Mouse (Mus musculus) hindbrain, embryonic 13.5 days (tissue): ENCODE measurements at regions not wholly inside any gene's neighbourhood (a gene's known extent, or its start where the extent isn't known, plus 50 kb on each side); places are given as distances from the start of the nearest gene placed in this dataset.

Experiments
- ATAC-seq: fragments of 200-750 bp; cut with Nextera tagmentation; 2 replicates; pipeline ENCODE4 v1.8.0; 2017; ENCODE audit warnings: moderate TSS enrichment; ENCODE audit not compliant: low FRiP score
- H3K27ac ChIP-seq: fragments of 300-500 bp; sonication (generic); 2 replicates; pipeline ENCODE4 v1.5.1; 2015; ENCODE audit warnings: inconsistent platforms, mild to moderate bottlenecking, moderate library complexity
- H3K27me3 ChIP-seq: fragments of 300-500 bp; sonication (generic); 2 replicates; pipeline ENCODE4 v1.6.1; 2015; ENCODE audit warnings: mild to moderate bottlenecking, inconsistent platforms
- H3K36me3 ChIP-seq: fragments of 300-500 bp; sonication (generic); 2 replicates; pipeline ENCODE4 v1.6.1; 2015; ENCODE audit warnings: mild to moderate bottlenecking, inconsistent platforms
- H3K4me1 ChIP-seq: fragments of 300-500 bp; sonication (generic); replicated peaks from 2 replicates; pipeline ENCODE4 v1.6.1; 2015; ENCODE audit warnings: inconsistent platforms
- H3K4me2 ChIP-seq: fragments of 300-500 bp; sonication (generic); 2 replicates; pipeline ENCODE4 v1.6.1; 2015; ENCODE audit warnings: inconsistent platforms, mild to moderate bottlenecking, moderate library complexity
- H3K4me3 ChIP-seq: fragments of 300-500 bp; sonication (generic); 2 replicates; pipeline ENCODE4 v1.5.1; 2015; ENCODE audit warnings: mild to moderate bottlenecking, inconsistent platforms
- H3K9ac ChIP-seq: fragments of 300-500 bp; sonication (generic); 2 replicates; pipeline ENCODE4 v1.6.1; 2015; ENCODE audit warnings: mild to moderate bottlenecking, inconsistent platforms
- H3K9me3 ChIP-seq: fragments of 300-500 bp; sonication (generic); 2 replicates; pipeline ENCODE4 v1.6.1; 2016; ENCODE audit warnings: inconsistent platforms
- WGBS: fragments of 180-500 bp; shearing (Covaris S2); methylation state at CpG from one replicate; pipeline ENCODE4 v1.1.7; 2015; 5-methylcytosine and 5-hydroxymethylcytosine counted together

DNA sequence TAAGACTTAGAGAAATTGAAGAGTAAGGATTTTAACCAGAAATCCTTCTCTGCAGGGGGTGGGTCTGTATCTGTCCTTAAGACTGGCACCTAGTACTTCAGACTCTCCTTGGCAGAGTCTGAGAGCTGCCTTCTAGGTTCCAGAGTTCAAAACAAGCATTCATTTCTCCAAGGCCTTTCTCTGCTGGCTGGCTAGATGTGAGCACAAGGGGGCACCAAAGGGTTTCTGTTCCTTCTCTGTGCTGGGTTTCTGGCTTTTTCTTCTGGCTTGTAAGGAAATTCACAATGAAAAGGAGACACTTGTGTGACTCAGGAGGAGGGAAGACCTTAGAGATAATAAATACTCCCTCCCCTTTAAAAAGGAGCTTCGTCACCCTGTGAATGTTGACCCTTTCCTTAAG is 61.7 kb upstream of the Sorcs3 start:
- peaks cover 13% of the 10 kb centered on the region; the same call in 1 of the 2 replicates for H3K27me3 ChIP-seq
- H3K9me3 ChIP-seq: no peaks in the 10 kb centered on the region
- 17% methylated on average over 1 of the region's 1 CpGs for WGBS
- no peaks in the 10 kb centered on the region for H3K4me1 ChIP-seq
- H3K4me3 ChIP-seq: no peak overlapping the region
- H3K27ac ChIP-seq: no peak overlapping the region
- H3K4me2 ChIP-seq: no peak overlapping the region
- no peak overlapping the region for H3K9ac ChIP-seq
- no peak for ATAC-seq
- no peaks in the 10 kb centered on the region for H3K36me3 ChIP-seq
